Mouse (Mus musculus): ENCODE data around the gene Igsf8.

Igsf8 gene

GRCm38 (mm10) chr1:172352001-172352400 is 90.6 kb downstream of the Igsf8 start:
- no peak for DNase-seq

- DNase-seq = no peak
Measured at GRCm38 (mm10) chr1:172352453-172352852, 91.0 kb downstream of the Igsf8 start.

GRCm38 (mm10) chr1:172355336-172355735 is 93.9 kb downstream of the Igsf8 start:
- DNase-seq = no peak

GRCm38 (mm10) chr1:172357550-172357949 is 96.1 kb downstream of the Igsf8 start:
- DNase-seq = peak; percentile 83 to 86

GRCm38 (mm10) chr1:172358341-172358740 is 96.9 kb downstream of the Igsf8 start:
- DNase-seq = no peak

- peak; percentile 47 to 66 for DNase-seq
Measured at GRCm38 (mm10) chr1:172364684-172365083, 103.2 kb downstream of the Igsf8 start.

- peak in 1 of 2 experiments; percentile 65 for DNase-seq
Measured at GRCm38 (mm10) chr1:172368768-172369418, 107.5 kb downstream of the Igsf8 start.

Measured in cerebellum, postnatal 25 days (tissue).